Mouse (Mus musculus) liver, adult 2 months (tissue): ENCODE measurements at regions not wholly inside any gene's neighbourhood (a gene's known extent, or its start where the extent isn't known, plus 50 kb on each side); places are given as distances from the start of the nearest gene placed in this dataset.

Source experiments
- DNase-seq: peaks from one replicate; pipeline ENCODE4 v3.0.0-alpha.2; 2011; ENCODE audit warnings: low read depth, low spot score; ENCODE audit errors: extremely low read depth
- H3K27ac ChIP-seq: fragments of 200-500 bp; replicated peaks from 2 replicates; pipeline ENCODE4 v1.5.1; 2012; ENCODE audit warnings: low read depth, mild to moderate bottlenecking, control low read depth, inconsistent platforms, low read length; ENCODE audit not compliant: insufficient read depth
- H3K27me3 ChIP-seq: fragments of 200-500 bp; 2 replicates; pipeline ENCODE4 v1.6.1; 2012; ENCODE audit warnings: mild to moderate bottlenecking, moderate library complexity, low read length, inconsistent platforms; ENCODE audit not compliant: control insufficient read depth, insufficient read depth
- H3K36me3 ChIP-seq: fragments of 200-500 bp; 2 replicates; pipeline ENCODE4 v1.6.1; 2012; ENCODE audit warnings: low read length, inconsistent platforms; ENCODE audit not compliant: control insufficient read depth, insufficient read depth
- H3K4me1 ChIP-seq: fragments of 200-500 bp; 2 replicates; pipeline ENCODE4 v1.6.1; 2011; ENCODE audit warnings: low read length; ENCODE audit not compliant: control insufficient read depth, insufficient read depth
- H3K4me3 ChIP-seq: fragments of 200-500 bp; 2 replicates; pipeline ENCODE4 v1.5.1; 2011; ENCODE audit warnings: low read depth, mild to moderate bottlenecking, control low read depth, low read length, moderate library complexity; ENCODE audit not compliant: insufficient read depth
- H3K79me2 ChIP-seq: fragments of 200-500 bp; 2 replicates; pipeline ENCODE4 v1.6.1; 2012; ENCODE audit warnings: inconsistent platforms, mild to moderate bottlenecking, low read length, moderate library complexity; ENCODE audit not compliant: control insufficient read depth, insufficient read depth
- H3K9ac ChIP-seq: fragments of 200-500 bp; 2 replicates; pipeline ENCODE4 v1.6.1; 2012; ENCODE audit warnings: low read depth, mild to moderate bottlenecking, control low read depth, inconsistent platforms, low read length
- CTCF ChIP-seq: fragments of 200-500 bp; IDR thresholded peaks from 2 replicates; pipeline ENCODE4 v1.5.1; 2011; ENCODE audit warnings: low read depth, low read length, control low read depth
- POLR2A ChIP-seq: fragments of 200-500 bp; IDR thresholded peaks from 2 replicates; pipeline ENCODE4 v1.6.1; 2011; ENCODE audit warnings: low read length, control low read depth; ENCODE audit not compliant: insufficient read depth; ENCODE audit errors: extremely low read depth
- WGBS: fragments of 180-500 bp; shearing (Covaris S2); methylation state at CpG from one replicate; pipeline ENCODE4 v1.1.7; 2018; 5-methylcytosine and 5-hydroxymethylcytosine counted together

GRCm38 (mm10) chr6:31189060-31189459 is 209.5 kb upstream of the Mkln1 start:
- H3K9ac ChIP-seq: peak overlapping the region; percentile 9; the same call in 1 of the 2 replicates
- peak; percentile 56 for DNase-seq
- 36% methylated on average over 7 of the region's 7 CpGs for WGBS
- H3K4me3 ChIP-seq: no peak overlapping the region
- no peaks in the 10 kb centered on the region for H3K36me3 ChIP-seq
- H3K27ac ChIP-seq: peak overlapping the region; percentile 87
- peaks cover 33% of the 10 kb centered on the region; the same call in 1 of the 2 replicates for H3K79me2 ChIP-seq
- H3K4me1 ChIP-seq: peaks cover 55% of the 10 kb centered on the region
- no peaks in the 10 kb centered on the region for H3K27me3 ChIP-seq
- TF ChIP-seq CTCF (peak; percentile 79), POLR2A (no peak)

GRCm38 (mm10) chr6:31190070-31190469 is 208.5 kb upstream of the Mkln1 start:
- Histone ChIP-seq H3K79me2 (peaks cover 36% of the 10 kb centered on the region; the same call in 1 of the 2 replicates), H3K27ac (peak overlapping the region; percentile 87), H3K27me3 (no peaks in the 10 kb centered on the region), H3K4me3 (no peak overlapping the region), H3K9ac (0 out of 2 replicates have a peak overlapping the region, but pooled peaks have one; percentile 3), H3K4me1 (peaks cover 55% of the 10 kb centered on the region), H3K36me3 (peaks cover 3% of the 10 kb centered on the region; the same call in 1 of the 2 replicates)
- peak; percentile 92 for DNase-seq
- TF ChIP-seq POLR2A: no peak
- TF ChIP-seq CTCF: no peak
- 26% methylated on average over 5 of the region's 5 CpGs for WGBS

DNA sequence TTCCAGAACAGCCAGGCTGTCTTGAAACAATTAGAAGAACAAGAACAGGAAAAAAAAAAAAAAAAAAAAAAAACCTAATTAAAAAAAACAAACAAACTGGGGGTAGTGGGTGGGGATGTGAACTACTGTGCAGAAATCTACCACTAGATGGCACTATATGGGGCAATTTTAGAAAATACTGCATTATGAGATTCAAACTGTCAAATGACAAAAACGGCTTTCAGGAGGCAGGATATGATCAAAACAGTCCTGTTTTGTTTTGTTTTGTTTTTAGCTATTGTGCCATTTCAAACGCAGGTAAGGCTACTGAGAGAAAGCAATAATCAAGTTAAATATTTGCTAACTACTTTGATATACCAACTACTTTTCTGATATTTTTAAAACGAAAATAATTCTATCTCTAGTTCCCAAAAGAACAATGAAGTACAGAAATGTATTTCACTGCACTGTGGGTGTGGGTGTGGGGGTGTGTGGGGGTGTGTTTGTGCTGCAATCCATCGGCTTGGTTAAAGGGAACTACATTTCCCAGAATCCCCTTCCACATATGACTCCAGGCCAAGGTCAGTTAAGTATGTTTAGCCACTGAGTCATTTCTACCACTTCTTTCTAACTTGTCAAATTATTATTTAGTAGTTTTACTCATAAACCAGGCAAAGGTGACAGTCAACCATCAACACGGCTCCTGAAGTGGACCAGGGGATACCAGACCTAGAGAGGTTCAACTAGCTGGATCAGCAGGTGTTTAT is 207.7 kb upstream of the Mkln1 start:
- Histone ChIP-seq H3K9ac (peak overlapping the region; percentile 27; the same call in 1 of the 2 replicates), H3K27me3 (no peaks in the 10 kb centered on the region), H3K36me3 (peaks cover 5% of the 10 kb centered on the region; the same call in 1 of the 2 replicates), H3K27ac (peak overlapping the region; percentile 83), H3K4me1 (peaks cover 57% of the 10 kb centered on the region), H3K4me3 (no peak overlapping the region), H3K79me2 (peaks cover 41% of the 10 kb centered on the region)
- 9% methylated on average over 5 of the region's 5 CpGs for WGBS
- DNase-seq: peak; percentile 55
- no peak for TF ChIP-seq POLR2A
- TF ChIP-seq CTCF: peak; percentile 14; the same call in 1 of the 2 replicates

- peaks cover 53% of the 10 kb centered on the region for H3K4me1 ChIP-seq
- H3K36me3 ChIP-seq: peaks cover 10% of the 10 kb centered on the region; the same call in 1 of the 2 replicates
- peak overlapping the region; percentile 27 for H3K9ac ChIP-seq
- peak overlapping the region; percentile 83 for H3K27ac ChIP-seq
- H3K79me2 ChIP-seq: peaks cover 41% of the 10 kb centered on the region
- peak; percentile 76 for DNase-seq
- TF ChIP-seq POLR2A: no peak
- TF ChIP-seq CTCF: no peak
- H3K4me3 ChIP-seq: no peak overlapping the region
- H3K27me3 ChIP-seq: no peaks in the 10 kb centered on the region
- WGBS: 26% methylated on average over 14 of the region's 14 CpGs
These were observed 207.0 kb upstream of the Mkln1 start for GRCm38 (mm10) chr6:31191577-31191976.

DNA sequence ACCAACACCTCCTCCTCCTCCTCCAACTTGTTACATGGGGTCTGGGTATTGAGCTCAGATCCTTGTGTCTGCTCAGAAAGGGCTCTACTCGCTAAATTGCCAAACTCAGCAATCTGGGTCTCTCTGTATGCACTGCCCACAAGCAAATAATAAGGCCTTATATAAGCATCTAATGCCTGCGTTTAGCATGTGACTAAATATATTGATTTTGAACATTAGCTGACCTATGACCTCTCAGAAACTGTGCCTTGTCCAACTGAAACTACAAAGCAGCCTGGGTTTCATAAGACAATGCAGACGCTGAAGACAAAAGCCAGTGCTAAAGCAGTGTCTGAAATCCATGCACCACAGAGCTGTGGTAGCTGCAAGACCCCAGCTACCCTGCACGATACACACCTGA is 206.3 kb upstream of the Mkln1 start:
- 21% methylated on average over 4 of the region's 4 CpGs for WGBS
- Histone ChIP-seq H3K4me1 (peaks cover 52% of the 10 kb centered on the region), H3K27ac (peak overlapping the region; percentile 83), H3K27me3 (no peaks in the 10 kb centered on the region), H3K9ac (peak overlapping the region; percentile 57), H3K36me3 (peaks cover 10% of the 10 kb centered on the region; the same call in 1 of the 2 replicates), H3K79me2 (peaks cover 43% of the 10 kb centered on the region), H3K4me3 (no peak overlapping the region)
- no peak for TF ChIP-seq CTCF
- TF ChIP-seq POLR2A: no peak
- peak; percentile 84 for DNase-seq

GRCm38 (mm10) chr6:31193202-31193601 is 205.3 kb upstream of the Mkln1 start:
- TF ChIP-seq CTCF (no peak), POLR2A (no peak)
- peaks cover 10% of the 10 kb centered on the region; the same call in 1 of the 2 replicates for H3K36me3 ChIP-seq
- H3K27me3 ChIP-seq: no peaks in the 10 kb centered on the region
- peaks cover 48% of the 10 kb centered on the region for H3K4me1 ChIP-seq
- H3K9ac ChIP-seq: peak overlapping the region; percentile 25; the same call in 1 of the 2 replicates
- H3K79me2 ChIP-seq: peaks cover 45% of the 10 kb centered on the region
- 79% methylated on average over 5 of the region's 5 CpGs for whole genome bisulfite sequencing
- no peak for DNase-seq
- H3K4me3 ChIP-seq: no peak overlapping the region
- peak overlapping the region; percentile 83 for H3K27ac ChIP-seq
